Mouse (Mus musculus) heart, postnatal 0 days (tissue): ENCODE results near the gene Cldn1. TPM values are rescaled to one million over a fixed set of nuclear protein-coding genes. Genes with fewer than 3 reads are reported as not detected.

Experiments used
- ATAC-seq: fragments of 200-750 bp; cut with Nextera tagmentation; 2 replicates; pipeline ENCODE4 v1.8.0; 2017; ENCODE audit warnings: low read depth, moderate number of reproducible peaks, moderate library complexity; ENCODE audit not compliant: insufficient read depth
- DNase-seq: peaks from one replicate; pipeline ENCODE4 v3.0.0-alpha.2; 2016; ENCODE audit warnings: low spot score
- H3K27ac ChIP-seq: fragments of 300-500 bp; sonication (generic); 2 replicates; pipeline ENCODE4 v1.5.1; 2014; ENCODE audit warnings: low read depth, mild to moderate bottlenecking
- H3K27me3 ChIP-seq: fragments of 300-500 bp; sonication (generic); 2 replicates; pipeline ENCODE4 v1.6.1; 2014; ENCODE audit warnings: low read length, mixed read lengths; ENCODE audit not compliant: control insufficient read depth, insufficient read depth
- H3K36me3 ChIP-seq: fragments of 300-500 bp; sonication (generic); replicated peaks from 2 replicates; pipeline ENCODE4 v1.6.1; 2014; ENCODE audit warnings: low read length, mixed read lengths; ENCODE audit not compliant: control insufficient read depth, insufficient read depth
- H3K4me1 ChIP-seq: fragments of 300-500 bp; sonication (generic); 2 replicates; pipeline ENCODE4 v1.6.1; 2014; ENCODE audit warnings: antibody characterized with exemption; ENCODE audit not compliant: control insufficient read depth, insufficient read depth
- H3K4me2 ChIP-seq: fragments of 300-500 bp; sonication (generic); 2 replicates; pipeline ENCODE4 v1.6.1; 2014; ENCODE audit warnings: low read depth, mild to moderate bottlenecking, low read length, moderate library complexity
- H3K4me3 ChIP-seq: fragments of 300-500 bp; sonication (generic); 2 replicates; pipeline ENCODE4 v1.5.1; 2014; ENCODE audit warnings: low read depth, low read length
- H3K9ac ChIP-seq: fragments of 300-500 bp; sonication (generic); replicated peaks from 2 replicates; pipeline ENCODE4 v1.6.1; 2014; ENCODE audit warnings: low read depth, low read length, mixed read lengths
- H3K9me3 ChIP-seq: fragments of 300-500 bp; sonication (generic); replicated peaks from 2 replicates; pipeline ENCODE4 v1.6.1; 2016; ENCODE audit warnings: low read length; ENCODE audit not compliant: control insufficient read depth
- CTCF ChIP-seq: IDR thresholded peaks from 2 replicates; pipeline ENCODE4 v1.5.1; 2016; ENCODE audit warnings: antibody characterized with exemption, control low read depth, low read depth
- EP300 ChIP-seq: IDR thresholded peaks from 2 replicates; pipeline ENCODE4 v1.6.1; 2016; ENCODE audit warnings: antibody characterized with exemption, low read depth
- whole genome bisulfite sequencing: fragments of 180-500 bp; shearing (Covaris S2); extraction: QIAGEN DNeasy Blood & Tissue Kit; methylation state at CpG from one replicate; pipeline ENCODE4 v1.1.7; 2014; 5-methylcytosine and 5-hydroxymethylcytosine counted together
- polyA plus RNA-seq: library from polyadenylated mRNA; unstranded; fragments of >200 nt; fragmentation: Nextera tagmentation; extraction: Ambion mirVana; gene quantifications from 2 replicates; pipeline ENCODE4 v1.2.1, GENCODE M21; 2015
- total RNA-seq: library from RNA; depleted of rRNA; stranded (reverse); fragments of >200 nt; gene quantifications from 2 replicates; pipeline ENCODE4 v1.2.3, GENCODE M21; 2014; ENCODE audit warnings: low replicate concordance

Gene Cldn1
- total and polyA plus RNA-seq, 2 experiments from 2014 or later = 0.11 to 2.2 TPM

GRCm38 (mm10) chr16:26386159-26386558 is 14.5 kb upstream of the Cldn1 start:
- 82% methylated on average over 2 of the region's 2 CpGs for WGBS
- ATAC-seq = no peak

GRCm38 (mm10) chr16:26384112-26384649 is 12.5 kb upstream of the Cldn1 start:
- no peak overlapping the region for H3K4me3 ChIP-seq
- H3K9ac ChIP-seq = no peak overlapping the region
- H3K36me3 ChIP-seq = no peaks in the 10 kb centered on the region
- no peaks in the 10 kb centered on the region for H3K9me3 ChIP-seq
- WGBS = 79% methylated on average over 5 of the region's 5 CpGs
- TF ChIP-seq CTCF (no peak), EP300 (no peak)
- H3K27me3 ChIP-seq = no peaks in the 10 kb centered on the region
- ATAC-seq = no peak
- H3K4me1 ChIP-seq = no peaks in the 10 kb centered on the region
- no peak overlapping the region for H3K4me2 ChIP-seq
- no peak for DNase-seq
- H3K27ac ChIP-seq = no peak overlapping the region

More at GRCm38 (mm10) chr16:26386159-26386558, 14.5 kb upstream of the Cldn1 start:
- Histone ChIP-seq H3K27ac (no peak overlapping the region), H3K4me3 (no peak overlapping the region), H3K36me3 (no peaks in the 10 kb centered on the region), H3K9ac (no peak overlapping the region), H3K4me1 (no peaks in the 10 kb centered on the region), H3K4me2 (no peak overlapping the region), H3K9me3 (no peaks in the 10 kb centered on the region), H3K27me3 (no peaks in the 10 kb centered on the region)
- no peak for DNase-seq
- TF ChIP-seq CTCF (no peak), EP300 (no peak)

DNA sequence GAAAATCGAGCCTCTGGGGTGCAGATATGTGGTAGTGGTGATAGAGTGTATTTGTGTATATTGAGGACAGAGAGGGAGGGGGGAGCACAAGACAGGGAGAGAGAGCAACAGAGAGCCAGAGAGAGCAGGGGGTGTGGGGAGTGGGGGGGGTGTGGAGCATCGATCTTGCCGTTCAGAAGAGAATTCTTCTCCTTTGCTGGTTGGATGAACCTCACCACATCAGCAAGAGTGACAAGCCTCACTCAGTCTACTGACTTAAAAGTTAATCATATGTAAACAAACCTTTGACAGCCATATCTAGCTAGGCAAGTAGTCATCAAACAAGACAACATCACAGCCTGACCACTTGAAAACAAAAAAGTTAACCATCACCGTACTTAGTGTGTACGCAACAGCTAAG is 5.5 kb upstream of the Cldn1 start:
- no peak for TF ChIP-seq CTCF
- TF ChIP-seq EP300 = no peak
- 65% methylated on average over 5 of the region's 5 CpGs for WGBS

GRCm38 (mm10) chr16:26370127-26370526 is 1.5 kb downstream of the Cldn1 start:
- H3K4me1 ChIP-seq = 0 out of 2 replicates have a peak, but pooled peaks cover 3% of the 10 kb centered on the region
- H3K27me3 ChIP-seq = no peaks in the 10 kb centered on the region
- TF ChIP-seq EP300 = no peak
- no peak for TF ChIP-seq CTCF
- no peak overlapping the region for H3K4me2 ChIP-seq
- DNase-seq (no peak), ATAC-seq (no peak)
- no peak overlapping the region for H3K4me3 ChIP-seq
- H3K36me3 ChIP-seq = no peaks in the 10 kb centered on the region
- H3K9ac ChIP-seq = no peak overlapping the region
- H3K27ac ChIP-seq = no peak overlapping the region
- H3K9me3 ChIP-seq = no peaks in the 10 kb centered on the region
- WGBS = 83% methylated on average over 1 of the region's 1 CpGs

More for the DNA sequence above, 5.5 kb upstream of the Cldn1 start:
- Histone ChIP-seq H3K4me3 (no peak overlapping the region), H3K27ac (no peak overlapping the region), H3K36me3 (no peaks in the 10 kb centered on the region), H3K9ac (no peak overlapping the region), H3K4me1 (no peaks in the 10 kb centered on the region), H3K27me3 (no peaks in the 10 kb centered on the region), H3K4me2 (no peak overlapping the region), H3K9me3 (no peaks in the 10 kb centered on the region)
- ATAC-seq = no peak
- DNase-seq = no peak

DNA sequence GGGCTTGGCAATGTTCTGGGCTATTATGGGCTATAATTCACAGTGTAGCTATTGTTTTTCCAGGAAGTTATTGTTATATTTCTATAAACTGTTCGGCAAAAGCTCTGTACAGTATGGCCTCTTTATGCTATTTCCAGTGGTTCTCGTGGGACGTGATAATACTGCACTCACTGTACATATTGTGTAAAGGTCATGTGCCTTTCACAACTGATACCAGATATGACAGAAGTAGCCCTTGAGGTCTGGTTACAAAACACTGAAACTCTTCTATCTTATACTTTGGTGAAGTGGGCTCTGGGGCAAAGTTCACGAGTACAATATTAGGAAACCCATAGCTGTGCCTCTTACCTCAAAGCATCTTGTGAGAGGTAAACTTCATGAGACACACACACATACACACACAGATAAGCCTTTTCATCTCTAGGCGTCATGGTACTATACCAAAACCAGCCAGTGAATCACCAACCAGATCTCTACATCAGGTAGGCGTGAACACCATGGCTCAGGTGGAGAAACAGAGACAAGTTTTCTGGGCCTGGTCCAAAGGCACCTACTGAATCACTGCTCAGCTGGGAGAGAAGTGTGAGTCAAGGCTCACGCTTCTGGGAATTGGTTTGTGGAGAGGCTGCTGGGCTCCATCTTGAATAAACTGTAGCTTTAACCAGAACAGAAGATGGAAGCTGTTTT is 2.5 kb downstream of the Cldn1 start:
- no peak for DNase-seq
- Histone ChIP-seq H3K27me3 (no peaks in the 10 kb centered on the region), H3K36me3 (no peaks in the 10 kb centered on the region), H3K4me2 (no peak overlapping the region), H3K4me1 (0 out of 2 replicates have a peak, but pooled peaks cover 3% of the 10 kb centered on the region), H3K9me3 (no peaks in the 10 kb centered on the region), H3K9ac (no peak overlapping the region), H3K4me3 (no peak overlapping the region), H3K27ac (no peak overlapping the region)
- no peak for TF ChIP-seq CTCF
- no peak for TF ChIP-seq EP300
- ATAC-seq = no peak
- 71% methylated on average over 7 of the region's 7 CpGs for WGBS
